Mouse (Mus musculus): Measurements from ENCODE around the gene Zswim4.

DNA sequence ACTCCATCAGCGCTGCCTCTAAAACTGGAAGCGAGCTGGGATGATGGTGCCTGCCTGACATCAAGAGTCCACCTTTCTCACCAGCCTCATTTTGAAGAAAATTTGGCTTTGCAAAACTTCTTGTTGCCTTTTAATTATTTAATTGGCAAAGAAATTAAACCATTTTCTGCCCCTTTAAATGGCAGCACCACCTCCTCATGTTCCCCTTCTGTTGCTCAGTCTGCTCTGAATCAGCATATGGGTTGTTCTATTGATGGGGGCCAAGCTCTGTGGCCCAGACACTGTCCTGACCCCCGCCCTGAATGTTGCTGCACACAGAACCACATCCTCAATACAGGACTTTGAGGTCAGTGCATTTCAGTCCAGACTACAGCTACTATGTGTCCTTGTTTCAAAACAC is 37.1 kb upstream of the Zswim4 start:
- TF ChIP-seq CTCF (IDR thresholded peaks at IDR 0.05; ENCODE audit: low read depth, low read length) = no peak
- no peak for TF ChIP-seq POLR2A (IDR thresholded peaks at IDR 0.05; ENCODE audit: extremely low read depth, insufficient read depth, low read length)

Data from liver, adult 2 months (tissue).